Mouse (Mus musculus): ENCODE measurements around the gene Zfp940.

The Zfp940 gene

GRCm38 (mm10) chr7:29792906-29793305 lies 60.6 kb downstream of the Zfp940 start:
- no peak for DNase-seq

DNA sequence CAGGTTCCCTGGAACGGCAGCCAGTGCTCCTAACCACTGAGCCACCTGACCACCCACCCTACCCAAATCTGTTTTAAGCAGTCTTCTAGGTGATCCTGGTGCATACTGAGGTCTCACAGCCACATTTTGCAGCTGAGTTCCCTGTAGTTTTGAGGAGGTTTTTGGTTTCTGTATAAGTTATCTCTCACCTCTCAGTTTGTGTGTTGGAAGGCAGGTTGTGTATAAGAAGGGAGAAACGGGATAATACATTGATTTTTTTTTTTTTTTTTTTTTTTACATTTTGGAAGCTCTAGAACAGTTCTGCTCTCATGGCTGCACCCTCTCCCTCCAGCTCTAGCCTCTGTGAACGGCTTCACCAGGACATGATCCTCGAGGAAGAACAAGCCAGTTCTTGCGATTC lies 67.6 kb downstream of the Zfp940 start:
- no peak for DNase-seq

- no peak for DNase-seq
These were observed 68.4 kb downstream of the Zfp940 start for GRCm38 (mm10) chr7:29785023-29785422.

GRCm38 (mm10) chr7:29783871-29784551 lies 69.5 kb downstream of the Zfp940 start, which contains the start of gene Zfp30:
Zfp30 (plus strand) TSS chr7:29783998.
- peak; percentile 89 for DNase-seq
